Mouse (Mus musculus): ENCODE results near the gene Hprt. TPM values are rescaled to one million over a fixed set of nuclear protein-coding genes. Genes with fewer than 3 reads are reported as not detected.

Gene Hprt
- polyA plus RNA-seq (2014; fragmentation: Nextera tagmentation; extraction: Ambion mirVana) = 137 and 139 TPM in 2 replicates

GRCm38 (mm10) chrX:52987905-52988783, at the start of gene Hprt:
Gene Hprt, plus strand, starts transcription at chrX:52988137.
- peak; percentile 83 for DNase-seq (ENCODE audit: low spot score)
- Histone ChIP-seq H3K4me2 (replicated peaks) (peak within 1 kb of the TSS; percentile 46), H3K27ac (peak within 1 kb of the TSS; percentile 92), H3K27me3 (ENCODE audit: control insufficient read depth, insufficient read depth, low read length) (no peaks in the 10 kb centered on the region), H3K36me3 (replicated peaks; ENCODE audit: control insufficient read depth, insufficient read depth) (no peaks in the 10 kb centered on the region), H3K9me3 (ENCODE audit: control insufficient read depth, low read length) (no peaks in the 10 kb centered on the region), H3K9ac (peak within 1 kb of the TSS; percentile 78), H3K4me1 (replicated peaks; ENCODE audit: control insufficient read depth, insufficient read depth, low read length) (peaks cover 9% of the 10 kb centered on the region), H3K4me3 (replicated peaks; ENCODE audit: low read length) (peak within 1 kb of the TSS; percentile 70)
- 16% methylated on average over 62 of the region's 72 CpGs for WGBS
- peak; percentile 96 for ATAC-seq (ENCODE audit: low FRiP score)

DNA sequence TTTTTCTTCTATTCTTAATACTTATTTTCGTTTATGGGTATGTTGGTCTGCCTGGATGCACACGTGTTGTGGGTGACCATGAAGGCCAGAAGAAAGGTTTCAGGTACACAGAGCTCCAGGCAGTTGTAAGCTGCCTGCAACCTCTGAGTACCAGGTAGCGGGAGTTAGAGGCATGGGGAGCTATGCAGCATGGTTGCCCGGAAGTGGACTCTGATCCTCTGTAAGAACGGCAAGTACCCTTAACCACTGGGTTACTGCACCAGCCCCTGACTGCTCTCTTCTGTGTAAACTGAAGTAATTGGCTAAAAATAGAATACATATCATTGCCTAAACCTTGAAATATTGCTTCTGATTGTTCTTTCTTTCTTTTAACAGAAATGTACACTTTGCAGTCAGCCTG, 42.4 kb upstream of the Hprt start:
- Histone ChIP-seq H3K27me3 (ENCODE audit: control insufficient read depth, insufficient read depth, low read length) (no peaks in the 10 kb centered on the region), H3K27ac (no peak overlapping the region), H3K9me3 (ENCODE audit: control insufficient read depth, low read length) (no peaks in the 10 kb centered on the region), H3K4me3 (replicated peaks; ENCODE audit: low read length) (no peak overlapping the region), H3K4me1 (replicated peaks; ENCODE audit: control insufficient read depth, insufficient read depth, low read length) (no peaks in the 10 kb centered on the region), H3K9ac (no peak overlapping the region), H3K36me3 (replicated peaks; ENCODE audit: control insufficient read depth, insufficient read depth) (peaks cover 52% of the 10 kb centered on the region), H3K4me2 (replicated peaks) (no peak overlapping the region)
- WGBS = 91% methylated on average over 5 of the region's 5 CpGs
- DNase-seq (ENCODE audit: low spot score) (no peak), ATAC-seq (ENCODE audit: low FRiP score) (no peak)

GRCm38 (mm10) chrX:52949713-52950112, 38.2 kb upstream of the Hprt start:
- no peaks in the 10 kb centered on the region for H3K27me3 ChIP-seq (ENCODE audit: control insufficient read depth, insufficient read depth, low read length)
- ATAC-seq (ENCODE audit: low FRiP score) (no peak), DNase-seq (ENCODE audit: low spot score) (peak; percentile 34)
- no peak overlapping the region for H3K4me2 ChIP-seq (replicated peaks)
- no peaks in the 10 kb centered on the region for H3K4me1 ChIP-seq (replicated peaks; ENCODE audit: control insufficient read depth, insufficient read depth, low read length)
- peaks cover 56% of the 10 kb centered on the region for H3K36me3 ChIP-seq (replicated peaks; ENCODE audit: control insufficient read depth, insufficient read depth)
- H3K9ac ChIP-seq = no peak overlapping the region
- no peak overlapping the region for H3K4me3 ChIP-seq (replicated peaks; ENCODE audit: low read length)
- WGBS = 76% methylated on average over 2 of the region's 2 CpGs
- no peak overlapping the region for H3K27ac ChIP-seq
- H3K9me3 ChIP-seq (ENCODE audit: control insufficient read depth, low read length) = no peaks in the 10 kb centered on the region

DNA sequence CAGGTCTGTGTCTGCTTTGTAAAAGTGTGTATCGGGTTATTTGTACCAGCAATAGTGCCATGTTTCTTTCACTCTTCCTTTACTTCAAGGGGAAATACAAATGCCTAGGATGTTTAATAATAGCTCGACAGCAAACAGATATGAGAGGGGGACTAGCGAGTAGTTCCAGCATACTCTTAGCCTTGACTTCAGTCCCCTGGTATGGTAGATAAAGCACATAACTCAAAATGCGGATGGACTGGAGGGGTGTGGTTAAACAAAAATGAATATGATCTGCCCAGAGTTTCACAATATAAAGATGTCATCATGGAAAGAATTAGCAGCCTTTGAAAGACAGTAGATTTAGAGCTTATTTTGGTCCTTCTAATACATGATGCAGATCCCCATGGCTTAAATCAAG, 31.0 kb upstream of the Hprt start:
- Histone ChIP-seq H3K27ac (no peak overlapping the region), H3K36me3 (replicated peaks; ENCODE audit: control insufficient read depth, insufficient read depth) (peaks cover 25% of the 10 kb centered on the region; the same call in 1 of the 2 replicates), H3K9ac (no peak overlapping the region), H3K4me2 (replicated peaks) (no peak overlapping the region), H3K4me3 (replicated peaks; ENCODE audit: low read length) (no peak overlapping the region), H3K27me3 (ENCODE audit: control insufficient read depth, insufficient read depth, low read length) (no peaks in the 10 kb centered on the region), H3K4me1 (replicated peaks; ENCODE audit: control insufficient read depth, insufficient read depth, low read length) (no peaks in the 10 kb centered on the region), H3K9me3 (ENCODE audit: control insufficient read depth, low read length) (no peaks in the 10 kb centered on the region)
- 91% methylated on average over 4 of the region's 4 CpGs for WGBS
- ATAC-seq (ENCODE audit: low FRiP score) = no peak
- no peak for DNase-seq (ENCODE audit: low spot score)

DNA sequence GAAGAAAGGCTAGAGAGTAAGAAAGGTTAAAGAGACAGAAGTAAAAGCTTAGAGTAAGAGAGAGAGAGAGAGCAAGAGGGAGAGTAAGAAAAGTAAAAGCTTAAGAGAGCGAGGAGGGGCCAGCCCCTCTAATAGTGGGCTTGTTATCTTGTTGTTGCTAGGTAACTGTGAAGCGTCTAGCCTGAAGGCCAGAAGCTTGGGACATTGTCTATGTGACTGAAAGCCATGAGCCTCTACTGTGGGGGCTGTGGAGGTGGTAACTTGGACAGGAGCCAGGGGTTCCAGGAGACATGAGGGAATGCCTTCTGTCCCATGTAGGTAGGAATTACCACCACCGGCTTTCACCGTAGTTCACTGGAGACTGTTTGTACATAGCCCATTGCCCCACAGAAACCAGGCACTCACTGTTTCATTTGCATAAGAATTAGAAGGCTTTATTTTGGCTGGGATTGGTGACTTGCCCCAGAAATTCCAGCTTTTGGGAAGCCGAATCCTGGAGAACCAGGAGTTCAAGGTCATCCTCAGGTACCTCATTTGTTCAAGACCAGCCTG, 26.3 kb upstream of the Hprt start:
- no peak overlapping the region for H3K4me2 ChIP-seq (replicated peaks)
- ATAC-seq (ENCODE audit: low FRiP score) (no peak), DNase-seq (ENCODE audit: low spot score) (no peak)
- H3K9me3 ChIP-seq (ENCODE audit: control insufficient read depth, low read length) = no peaks in the 10 kb centered on the region
- H3K27ac ChIP-seq = no peak overlapping the region
- no peak overlapping the region for H3K4me3 ChIP-seq (replicated peaks; ENCODE audit: low read length)
- H3K9ac ChIP-seq = no peak overlapping the region
- H3K27me3 ChIP-seq (ENCODE audit: control insufficient read depth, insufficient read depth, low read length) = no peaks in the 10 kb centered on the region
- no peaks in the 10 kb centered on the region for H3K4me1 ChIP-seq (replicated peaks; ENCODE audit: control insufficient read depth, insufficient read depth, low read length)
- no peaks in the 10 kb centered on the region for H3K36me3 ChIP-seq (replicated peaks; ENCODE audit: control insufficient read depth, insufficient read depth)
- WGBS = 38% methylated on average over 5 of the region's 5 CpGs

DNA sequence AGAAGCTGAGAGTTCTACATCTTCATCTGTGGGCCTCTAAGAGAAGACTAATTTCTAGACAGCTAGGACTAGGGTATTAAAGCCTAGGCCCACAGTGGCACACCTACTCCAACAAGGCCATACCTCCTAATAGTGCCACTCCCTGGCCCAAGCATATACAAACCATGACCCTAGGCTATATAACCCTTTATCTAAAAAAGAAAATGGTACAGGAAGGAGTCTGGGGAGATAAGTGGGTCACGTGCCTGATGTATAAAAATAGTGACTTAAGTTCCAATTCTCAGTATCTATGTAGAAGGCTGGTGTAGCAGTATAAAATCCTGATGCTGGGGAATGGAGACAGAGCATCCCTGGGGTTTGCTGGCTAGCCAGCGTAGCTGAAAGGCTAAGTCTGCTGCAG, 22.8 kb upstream of the Hprt start:
- no peak overlapping the region for H3K4me3 ChIP-seq (replicated peaks; ENCODE audit: low read length)
- no peaks in the 10 kb centered on the region for H3K9me3 ChIP-seq (ENCODE audit: control insufficient read depth, low read length)
- DNase-seq (ENCODE audit: low spot score) (no peak), ATAC-seq (ENCODE audit: low FRiP score) (no peak)
- no peak overlapping the region for H3K9ac ChIP-seq
- H3K4me2 ChIP-seq (replicated peaks) = no peak overlapping the region
- H3K27ac ChIP-seq = no peak overlapping the region
- no peaks in the 10 kb centered on the region for H3K27me3 ChIP-seq (ENCODE audit: control insufficient read depth, insufficient read depth, low read length)
- 92% methylated on average over 2 of the region's 2 CpGs for WGBS
- no peaks in the 10 kb centered on the region for H3K4me1 ChIP-seq (replicated peaks; ENCODE audit: control insufficient read depth, insufficient read depth, low read length)
- H3K36me3 ChIP-seq (replicated peaks; ENCODE audit: control insufficient read depth, insufficient read depth) = no peaks in the 10 kb centered on the region

GRCm38 (mm10) chrX:52971211-52972006, 16.5 kb upstream of the Hprt start:
- WGBS = 59% methylated on average over 3 of the region's 3 CpGs
- Histone ChIP-seq H3K4me1 (replicated peaks; ENCODE audit: control insufficient read depth, insufficient read depth, low read length) (no peaks in the 10 kb centered on the region), H3K9me3 (ENCODE audit: control insufficient read depth, low read length) (no peaks in the 10 kb centered on the region), H3K9ac (no peak overlapping the region), H3K27ac (no peak overlapping the region), H3K36me3 (replicated peaks; ENCODE audit: control insufficient read depth, insufficient read depth) (no peaks in the 10 kb centered on the region), H3K4me3 (replicated peaks; ENCODE audit: low read length) (no peak overlapping the region), H3K27me3 (ENCODE audit: control insufficient read depth, insufficient read depth, low read length) (no peaks in the 10 kb centered on the region), H3K4me2 (replicated peaks) (no peak overlapping the region)
- ATAC-seq (ENCODE audit: low FRiP score) = no peak
- no peak for DNase-seq (ENCODE audit: low spot score)

- Histone ChIP-seq H3K4me3 (replicated peaks; ENCODE audit: low read length) (no peak overlapping the region), H3K9me3 (ENCODE audit: control insufficient read depth, low read length) (no peaks in the 10 kb centered on the region), H3K27me3 (ENCODE audit: control insufficient read depth, insufficient read depth, low read length) (no peaks in the 10 kb centered on the region), H3K4me1 (replicated peaks; ENCODE audit: control insufficient read depth, insufficient read depth, low read length) (no peaks in the 10 kb centered on the region), H3K4me2 (replicated peaks) (no peak overlapping the region), H3K9ac (no peak overlapping the region), H3K36me3 (replicated peaks; ENCODE audit: control insufficient read depth, insufficient read depth) (no peaks in the 10 kb centered on the region), H3K27ac (no peak overlapping the region)
- DNase-seq (ENCODE audit: low spot score) = no peak
- no peak for ATAC-seq (ENCODE audit: low FRiP score)
- 60% methylated on average over 1 of the region's 1 CpGs for WGBS
Observed at GRCm38 (mm10) chrX:52972129-52972528, 15.8 kb upstream of the Hprt start.

DNA sequence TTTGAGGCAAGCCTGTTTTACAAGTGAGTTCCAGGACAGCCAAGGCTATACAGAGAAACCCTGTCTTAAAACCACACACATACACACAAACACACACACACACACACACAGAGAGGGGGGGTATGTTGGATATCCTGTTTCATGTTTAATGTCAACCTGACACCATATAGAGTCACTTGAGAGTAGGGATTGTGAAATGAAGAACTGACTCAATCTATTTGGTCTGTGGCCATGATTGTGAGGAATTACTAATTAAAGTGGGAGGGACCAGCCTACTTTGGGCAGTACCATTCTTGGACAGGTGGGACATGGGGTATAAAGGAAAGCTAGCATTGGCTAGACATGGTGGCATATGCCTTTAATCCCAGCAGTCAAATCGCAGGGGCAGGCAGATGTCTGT, 15.3 kb upstream of the Hprt start:
- H3K36me3 ChIP-seq (replicated peaks; ENCODE audit: control insufficient read depth, insufficient read depth) = no peaks in the 10 kb centered on the region
- ATAC-seq (ENCODE audit: low FRiP score) = no peak
- no peak overlapping the region for H3K27ac ChIP-seq
- H3K4me3 ChIP-seq (replicated peaks; ENCODE audit: low read length) = no peak overlapping the region
- no peak overlapping the region for H3K4me2 ChIP-seq (replicated peaks)
- WGBS = 94% methylated on average over 1 of the region's 1 CpGs
- H3K4me1 ChIP-seq (replicated peaks; ENCODE audit: control insufficient read depth, insufficient read depth, low read length) = no peaks in the 10 kb centered on the region
- H3K27me3 ChIP-seq (ENCODE audit: control insufficient read depth, insufficient read depth, low read length) = no peaks in the 10 kb centered on the region
- H3K9me3 ChIP-seq (ENCODE audit: control insufficient read depth, low read length) = no peaks in the 10 kb centered on the region
- DNase-seq (ENCODE audit: low spot score) = no peak
- H3K9ac ChIP-seq = no peak overlapping the region

Data from hindbrain, embryonic 14.5 days (tissue).